ENCODE assay signal across 8 mouse cellular contexts in the genomic region with DNA sequence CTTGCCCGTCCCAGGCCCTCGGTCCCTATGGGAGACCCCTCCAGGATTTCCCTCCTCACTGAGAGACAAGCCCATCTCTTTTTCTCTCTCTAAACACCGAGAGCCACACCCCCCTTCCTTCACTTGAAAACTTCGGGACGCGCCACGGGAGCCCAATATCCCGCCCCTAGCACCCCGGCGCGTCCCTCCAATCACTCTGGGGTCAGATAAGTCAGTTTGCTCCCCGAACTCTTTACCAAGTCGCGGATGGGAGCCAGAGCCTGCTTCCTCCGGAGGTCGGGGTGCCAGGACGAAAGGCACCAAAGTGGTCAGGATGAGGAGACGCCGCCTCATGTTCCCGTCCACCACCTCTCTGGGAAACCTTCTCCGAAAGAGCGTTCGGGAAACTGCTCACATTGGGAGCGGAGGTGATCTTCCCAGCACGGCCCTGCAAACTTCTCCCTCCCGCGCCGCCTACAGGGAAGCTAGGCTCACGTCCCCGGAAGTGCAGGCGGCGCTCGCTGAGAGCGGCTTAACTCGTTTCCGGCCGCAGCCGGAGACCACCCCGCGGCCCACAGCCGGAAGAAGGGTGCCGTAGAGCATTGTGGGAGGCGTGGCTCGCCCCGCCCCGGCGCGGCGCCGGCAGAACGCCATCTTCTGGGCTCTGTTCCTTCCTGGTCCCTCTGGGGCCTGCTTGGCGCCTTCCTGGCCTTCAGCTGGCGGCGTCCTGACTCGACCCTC. TPM values are rescaled to one million over a fixed set of nuclear protein-coding genes. Genes with fewer than 3 reads are reported as not detected.
DNase-seq lines count a peak whose midpoint lies in the region; ATAC-seq lines count a peak whose summit lies in the region.

A gene (minus strand): TSS at position 533 of the 720 bp plus-strand sequence.

- under 1% methylated on average over 46 of the region's 55 CpGs for WGBS in intestine, embryonic 14.5 days

- H3K36me3 ChIP-seq in intestine, embryonic 14.5 days (ENCODE audit: control insufficient read depth, insufficient read depth, low read length) = no peaks in the 10 kb centered on the region

- peak within 1 kb of the TSS; percentile 91 for H3K4me2 ChIP-seq in intestine, embryonic 14.5 days (ENCODE audit: low read length)

- H3K27ac ChIP-seq in intestine, embryonic 14.5 days (ENCODE audit: low read depth) = peak within 1 kb of the TSS; percentile 91

- peak within 1 kb of the TSS; percentile 68 for H3K4me3 ChIP-seq in intestine, embryonic 14.5 days (ENCODE audit: low read depth, low read length)

- peak; percentile 97 for ATAC-seq in intestine, embryonic 14.5 days (replicated peaks; ENCODE audit: low FRiP score, low TSS enrichment, low read depth)

- DNase-seq in adrenal gland, adult 18-20 months (ENCODE audit: low spot score in 2 of 2) = peak; percentile 95
- peak; percentile 98 for DNase-seq in embryo, embryonic 11 days
- peak; percentile 98 for DNase-seq in gastrocnemius, postnatal 25 days
- peak; percentile 96 for DNase-seq in intestine, embryonic 14.5 days (ENCODE audit: low spot score)
- DNase-seq in left cerebral cortex, postnatal 14 days (ENCODE audit: low spot score in 2 of 2) = peak; percentile 96 to 97
- DNase-seq in mesoderm, embryonic 11.5 days (ENCODE audit: low read depth, low spot score) = peak; percentile 97
- DNase-seq in right cerebral cortex, postnatal 36 days (ENCODE audit: low spot score in 2 of 2) = peak; percentile 93 to 95
- peak; percentile 94 for DNase-seq in yolk sac, embryonic 10.5 days (ENCODE audit: low spot score)

- H3K9ac ChIP-seq in intestine, embryonic 14.5 days (ENCODE audit: low read length) = peak within 1 kb of the TSS; percentile 83

- H3K9me3 ChIP-seq in intestine, embryonic 14.5 days (ENCODE audit: control insufficient read depth, low read length) = no peaks in the 10 kb centered on the region

- intact Hi-C loops in left cerebral cortex, postnatal 14 days (cut with DNase I) = loop anchor here (5.0 kb wide), 1 partner anchor 56 kb away; a partner anchor contains a TSS

- no peaks in the 10 kb centered on the region for H3K27me3 ChIP-seq in intestine, embryonic 14.5 days (replicated peaks; ENCODE audit: control insufficient read depth, insufficient read depth, low read length)

- H3K4me1 ChIP-seq in intestine, embryonic 14.5 days (replicated peaks; ENCODE audit: control insufficient read depth, insufficient read depth, low read length) = peaks cover 7% of the 10 kb centered on the region; the same call in 1 of the 2 replicates

RNA-seq across cellular contexts. Expression of the gene that starts here (rescaled TPM):
- 10 to 100 TPM; 34.2 to 41.0 TPM for total RNA-seq in adrenal gland, adult 18-20 months (2021)
- total RNA-seq in gastrocnemius, postnatal 25 days (2021) = 10 to 100 TPM; 20.9 to 21.3 TPM
- 33.3 and 35.1 TPM in 2 replicates for polyA plus RNA-seq in intestine, embryonic 14.5 days (2014; fragmentation: Nextera tagmentation; extraction: Ambion mirVana)
- total RNA-seq in left cerebral cortex, postnatal 14 days (2021) = 10 to 100 TPM; 17.9 to 20.4 TPM

Comparison
In these comparisons a context has a peak if more than half of its experiments do, and no peak if none do; other contexts are left out.
1. Peak in every context shown above with its lines: DNase-seq, ATAC-seq, H3K4me3 ChIP-seq and H3K27ac ChIP-seq.